Mouse (Mus musculus) gastrocnemius, postnatal 10 days (tissue): ENCODE results near the gene Adap1. TPM values are rescaled to one million over a fixed set of nuclear protein-coding genes. Genes with fewer than 3 reads are reported as not detected.
"Not testable (repeated sequence)": the region's sequence is repeated elsewhere in the genome, so short reads cannot be mapped to it uniquely, and the experiment has no call there.

Source experiments
- DNase-seq: peaks from one replicate; pipeline ENCODE4 v3.0.0; 2021; ENCODE audit warnings: mixed read lengths
- total RNA-seq, 2 experiments: library from RNA; stranded (reverse); gene quantifications; 2 replicates each; pipeline ENCODE4 v1.2.3; 2021

Gene Adap1
- total RNA-seq, 2 experiments from 2014 or later = 2.2 to 2.6 TPM

DNA sequence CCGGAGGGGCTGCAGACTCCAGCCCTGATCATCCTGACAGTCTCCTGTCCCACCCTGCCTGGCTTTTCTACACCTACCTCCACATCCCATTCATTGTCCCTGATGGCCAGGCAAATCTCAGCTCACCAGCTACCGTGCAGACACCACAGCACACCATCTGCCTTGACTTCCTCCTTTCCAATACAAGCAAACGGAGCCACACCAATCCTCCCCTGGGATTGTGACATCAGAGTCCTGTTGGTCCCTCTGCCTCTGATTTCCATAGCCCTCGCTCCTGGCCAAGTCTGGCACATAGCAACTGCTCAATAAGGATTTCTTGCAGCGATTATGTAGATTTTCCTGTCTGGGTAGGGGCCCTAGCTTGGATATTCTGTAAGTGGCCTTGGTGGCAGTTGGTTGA is 25.7 kb upstream of the Adap1 start, which contains the start of gene Cox19:
Cox19 (minus strand) TSS at position 285 of the 400 bp plus-strand sequence.
- DNase-seq = no peak

DNA sequence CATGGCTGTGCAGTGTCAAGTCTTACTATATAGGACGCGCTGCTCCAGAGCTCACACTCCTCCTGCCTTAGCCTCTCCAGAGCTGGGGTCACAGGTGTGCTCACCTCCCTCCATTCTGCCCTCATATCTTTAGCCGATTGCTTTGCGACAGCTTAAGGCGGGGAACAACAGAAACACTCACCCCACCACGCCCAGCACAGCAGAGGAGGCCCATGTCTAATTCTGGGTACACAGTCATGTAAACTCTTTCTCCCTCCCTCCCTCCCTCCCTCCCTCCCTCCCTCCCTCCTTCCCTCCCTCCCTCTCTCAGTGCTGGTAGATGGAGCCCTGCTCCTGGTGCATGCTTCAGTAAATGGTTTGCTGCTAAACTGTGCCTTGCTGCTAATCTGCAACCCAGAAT is 24.3 kb upstream of the Adap1 start:
- DNase-seq = no peak

GRCm38 (mm10) chr5:139347225-139347624 is 21.8 kb upstream of the Adap1 start:
- no peak for DNase-seq

DNA sequence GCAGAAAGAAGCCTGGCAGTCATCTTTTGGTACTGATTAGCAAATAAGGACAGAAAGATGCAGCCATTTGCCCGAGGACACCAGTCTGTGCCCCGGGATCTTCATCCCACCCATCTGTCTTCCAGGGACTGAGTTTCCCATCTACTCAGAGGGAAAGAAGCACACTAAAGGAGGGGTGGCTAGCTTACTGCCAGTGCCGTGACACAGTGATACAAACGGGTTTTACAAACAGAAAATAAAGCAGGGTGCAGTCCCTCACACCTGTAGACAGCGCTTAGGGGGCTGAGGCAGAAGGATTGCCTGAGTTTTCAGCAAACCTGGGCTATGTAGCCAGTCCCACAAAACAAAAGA is 19.9 kb upstream of the Adap1 start:
- no peak for DNase-seq

- DNase-seq = peak; percentile 96
These were observed 19.4 kb upstream of the Adap1 start for GRCm38 (mm10) chr5:139344687-139345363.

GRCm38 (mm10) chr5:139344021-139344686 is 18.7 kb upstream of the Adap1 start:
- DNase-seq = peak; percentile 85

GRCm38 (mm10) chr5:139338891-139339290 is 13.5 kb upstream of the Adap1 start:
- DNase-seq = no peak

- no peak for DNase-seq
These were observed 13.0 kb upstream of the Adap1 start for GRCm38 (mm10) chr5:139338403-139338802.

- no peak for DNase-seq
These were observed 12.5 kb upstream of the Adap1 start for GRCm38 (mm10) chr5:139337826-139338370.

DNA sequence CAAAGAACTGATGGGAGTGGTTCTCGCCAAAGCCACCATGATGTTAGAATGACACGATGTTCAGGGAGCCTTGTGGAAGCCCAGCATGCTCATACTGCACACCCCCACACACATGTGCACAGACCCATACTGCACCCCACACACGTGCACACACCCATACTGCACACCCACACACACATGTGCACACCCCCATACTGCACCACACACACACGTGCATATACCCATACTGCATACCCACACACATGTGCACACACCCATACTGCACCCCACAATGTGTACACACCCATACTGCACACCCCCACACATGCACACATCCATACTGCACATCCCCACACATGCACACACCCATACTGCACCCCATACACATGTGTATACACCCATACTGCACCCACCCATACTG is 10.2 kb upstream of the Adap1 start:
- DNase-seq = no peak

GRCm38 (mm10) chr5:139334394-139334793 is 9.0 kb upstream of the Adap1 start:
- DNase-seq = not testable (repeated sequence)

GRCm38 (mm10) chr5:139333301-139334013 is 8.0 kb upstream of the Adap1 start:
- DNase-seq = no peak

GRCm38 (mm10) chr5:139332590-139333272 is 7.3 kb upstream of the Adap1 start:
- DNase-seq = no peak

GRCm38 (mm10) chr5:139331742-139332141 is 6.3 kb upstream of the Adap1 start:
- DNase-seq = peak; percentile 89

DNA sequence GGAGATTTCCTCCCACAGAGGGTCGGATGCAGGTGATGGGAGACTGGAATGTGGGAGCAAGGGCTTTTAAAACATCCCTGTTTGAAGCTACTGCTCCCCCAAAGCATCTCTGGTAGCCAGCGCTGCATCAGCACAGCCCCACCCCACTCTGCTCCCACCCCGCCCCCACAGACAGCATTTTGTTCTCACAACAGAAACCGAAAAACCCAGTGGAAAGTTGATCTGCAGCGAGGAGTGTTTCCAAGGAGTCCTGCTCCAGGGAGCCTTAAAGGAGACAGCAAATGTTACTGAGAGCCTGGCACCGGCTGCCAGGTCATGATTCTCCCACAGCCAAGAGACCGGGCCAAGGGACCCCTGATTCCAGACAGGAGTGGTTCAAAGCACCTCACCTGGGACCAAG is 5.3 kb upstream of the Adap1 start:
- DNase-seq = no peak

GRCm38 (mm10) chr5:139327634-139328020 is 2.2 kb upstream of the Adap1 start:
- DNase-seq = no peak

DNA sequence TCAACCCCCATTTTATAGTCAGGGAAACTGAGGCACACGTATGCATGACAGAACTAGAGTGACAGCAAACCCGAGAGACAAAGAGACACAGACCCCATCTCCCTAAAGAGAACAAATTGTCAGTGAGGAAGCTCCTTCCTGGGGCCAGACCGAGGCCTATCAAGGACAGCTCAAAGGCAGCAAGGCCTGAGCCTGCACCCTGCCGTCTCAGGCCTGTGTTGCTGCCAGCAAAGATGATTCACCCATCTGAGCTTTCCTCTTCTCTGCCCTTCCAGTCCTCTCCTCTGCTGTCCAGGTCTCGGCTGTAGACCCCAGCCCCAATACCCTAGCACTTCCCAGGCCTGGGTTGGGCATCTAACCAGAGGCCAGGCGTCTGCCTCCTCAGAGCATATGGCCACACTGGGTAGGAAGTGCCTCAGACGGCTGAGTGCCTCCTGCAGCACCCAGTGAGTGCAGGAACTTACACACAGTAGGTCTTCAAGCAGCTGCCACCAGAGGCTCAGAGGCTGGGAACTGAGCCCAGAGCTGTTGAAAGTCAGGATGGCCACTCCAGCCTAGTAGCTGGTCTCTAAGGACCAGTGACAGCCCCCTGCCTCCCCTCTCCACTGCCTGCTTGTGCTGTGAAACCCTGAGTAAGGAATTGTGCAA is 1.7 kb upstream of the Adap1 start:
- DNase-seq = no peak

DNA sequence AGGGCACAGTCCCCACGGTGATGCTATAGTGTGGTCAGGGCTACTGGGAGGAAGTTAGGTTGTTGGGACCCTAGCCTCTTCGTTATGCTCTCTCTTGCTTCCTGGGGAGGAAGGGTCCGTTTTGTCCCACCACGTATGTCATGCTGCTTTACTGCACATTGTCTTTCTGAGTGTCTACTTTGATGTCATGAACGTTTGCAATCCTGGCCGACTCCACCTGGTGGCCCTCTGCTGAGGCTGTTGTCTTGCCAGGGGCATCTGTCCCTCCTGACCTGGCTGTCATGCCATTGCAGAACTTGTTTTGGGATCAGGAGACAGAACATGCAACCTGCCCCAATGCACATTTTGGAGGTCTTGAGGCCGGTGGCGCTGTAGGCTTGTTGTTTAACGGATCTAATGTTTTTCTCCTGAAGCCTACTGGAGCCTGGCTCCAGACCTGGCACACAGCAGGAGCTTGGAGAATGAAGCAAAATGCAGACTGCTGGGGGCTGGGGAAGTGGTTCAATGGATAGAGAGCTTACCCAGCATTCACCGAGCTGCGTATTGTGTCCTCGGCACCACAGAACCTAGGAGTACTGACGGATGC is 782 bp upstream of the Adap1 start:
- no peak for DNase-seq

DNA sequence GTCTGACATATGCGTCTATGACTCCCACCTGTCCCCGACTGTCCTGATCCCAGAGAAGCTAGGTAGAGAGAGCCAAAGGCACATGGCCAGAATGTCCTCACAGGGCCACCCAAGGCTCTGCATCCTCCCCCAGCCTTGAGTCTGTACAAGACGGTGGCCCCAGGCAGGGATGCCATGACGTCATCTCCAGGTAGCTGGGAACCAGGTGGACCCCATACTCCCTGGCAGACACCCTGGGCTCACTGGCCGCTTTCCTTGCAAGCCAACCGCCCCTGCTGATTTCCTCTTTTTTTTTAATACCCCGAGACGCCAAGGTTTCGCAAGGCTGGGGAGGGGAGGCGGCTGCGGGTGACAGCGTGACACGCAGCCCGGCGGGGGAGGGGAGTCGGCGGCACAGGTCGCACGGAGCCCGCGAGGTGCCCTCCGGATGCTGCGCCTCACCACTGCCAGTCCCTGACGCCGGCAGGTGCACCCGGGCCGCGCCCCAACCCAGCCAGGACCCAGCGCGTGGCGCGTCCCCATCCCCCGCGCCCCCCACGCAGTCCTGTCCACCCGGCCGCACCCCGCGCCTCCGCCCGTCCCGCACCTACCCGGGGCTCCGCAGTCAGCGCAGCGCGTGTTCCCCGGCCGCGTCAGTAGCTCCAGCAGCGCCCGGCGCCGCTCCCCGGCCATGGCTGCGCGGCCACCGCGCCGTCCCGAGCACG is 579 bp downstream of the Adap1 start:
- peak; percentile 39 for DNase-seq

GRCm38 (mm10) chr5:139324045-139324491 is 1.4 kb downstream of the Adap1 start:
- DNase-seq = no peak
